Mouse (Mus musculus) embryo, embryonic 11 days (tissue): ENCODE measurements around the gene Myo9b.

Experiments
- DNase-seq: peaks from one replicate; pipeline ENCODE4 v3.0.0-alpha.2; 2015

Myo9b gene

GRCm38 (mm10) chr8:71368366-71368765 is 95.9 kb downstream of the Myo9b start:
- DNase-seq = no peak

- no peak for DNase-seq
Measured at GRCm38 (mm10) chr8:71369040-71369718, 96.7 kb downstream of the Myo9b start.

- no peak for DNase-seq
Measured at GRCm38 (mm10) chr8:71370711-71371235, 98.3 kb downstream of the Myo9b start.

- DNase-seq = peak; percentile 99
Measured at GRCm38 (mm10) chr8:71371236-71371848, 98.8 kb downstream of the Myo9b start, which contains the start of gene Ocel1. Gene Ocel1 (plus strand): TSS chr8:71371298.

- DNase-seq = no peak
Measured at GRCm38 (mm10) chr8:71372427-71372826, 99.9 kb downstream of the Myo9b start.

GRCm38 (mm10) chr8:71373000-71373399 is 100.5 kb downstream of the Myo9b start:
- DNase-seq = no peak

- DNase-seq = peak; percentile 39
Measured at GRCm38 (mm10) chr8:71374616-71375206, 102.2 kb downstream of the Myo9b start.

GRCm38 (mm10) chr8:71375581-71376422 is 103.3 kb downstream of the Myo9b start:
- DNase-seq = peak; percentile 77

GRCm38 (mm10) chr8:71376423-71377030 is 104.0 kb downstream of the Myo9b start:
- peak; percentile 30 for DNase-seq

GRCm38 (mm10) chr8:71379008-71379407 is 106.5 kb downstream of the Myo9b start:
- DNase-seq = no peak

GRCm38 (mm10) chr8:71379512-71380075 is 107.1 kb downstream of the Myo9b start:
- peak; percentile 29 for DNase-seq

GRCm38 (mm10) chr8:71380178-71381171 is 108.0 kb downstream of the Myo9b start:
- peak; percentile 42 for DNase-seq

GRCm38 (mm10) chr8:71381421-71381970 is 109.0 kb downstream of the Myo9b start, which contains the start of gene Nr2f6:
Gene Nr2f6 (minus strand): TSS chr8:71381960.
- peak; percentile 90 for DNase-seq

GRCm38 (mm10) chr8:71381971-71382961 is 109.8 kb downstream of the Myo9b start:
- peak; percentile 95 for DNase-seq

- peak; percentile 41 for DNase-seq
Measured at GRCm38 (mm10) chr8:71383396-71383795, 110.9 kb downstream of the Myo9b start.

- no peak for DNase-seq
Measured at GRCm38 (mm10) chr8:71383860-71384259, 111.3 kb downstream of the Myo9b start.

GRCm38 (mm10) chr8:71385212-71385835 is 112.8 kb downstream of the Myo9b start:
- no peak for DNase-seq

- no peak for DNase-seq
Measured at GRCm38 (mm10) chr8:71388267-71388666, 115.8 kb downstream of the Myo9b start.

GRCm38 (mm10) chr8:71391696-71392095 is 119.2 kb downstream of the Myo9b start:
- DNase-seq = no peak
